Mouse (Mus musculus): ENCODE results near the gene Atad3a. TPM values are rescaled to one million over a fixed set of nuclear protein-coding genes. Genes with fewer than 3 reads are reported as not detected.
"Not testable (repeated sequence)": the region's sequence is repeated elsewhere in the genome, so short reads cannot be mapped to it uniquely, and the experiment has no call there.

Gene Atad3a
- polyA plus RNA-seq, 1 experiment from 2014 or later: 123 TPM

DNA sequence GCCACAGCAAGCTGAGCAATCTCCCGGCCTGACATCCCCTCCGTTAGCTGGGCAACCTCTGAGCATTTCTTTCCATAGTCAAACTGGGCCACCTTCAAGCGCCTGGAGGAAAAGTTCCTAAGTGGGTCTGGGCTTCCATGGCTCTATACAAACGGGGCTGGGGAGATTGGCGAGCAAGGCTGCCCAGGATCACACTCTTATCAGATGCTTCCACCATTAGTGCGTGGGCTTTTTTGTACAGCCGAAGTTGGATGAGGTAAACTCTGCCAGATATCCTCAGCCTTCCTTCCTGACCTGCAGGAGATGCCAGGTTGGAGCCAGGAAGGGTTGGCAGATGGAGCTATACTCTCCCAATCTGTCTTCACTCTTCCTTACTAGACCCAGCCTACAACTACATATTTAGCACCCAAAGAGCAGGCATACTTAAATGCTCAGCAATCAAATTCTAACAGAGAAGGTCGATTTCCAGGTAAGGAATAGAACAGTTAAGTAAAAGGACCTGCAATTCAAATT, 14.8 kb downstream of the Atad3a start:
- Histone ChIP-seq H3K4me3 (ENCODE audit: low read length) (no peak overlapping the region), H3K27me3 (ENCODE audit: control insufficient read depth, insufficient read depth, low read length) (no peaks in the 10 kb centered on the region), H3K27ac (ENCODE audit: low read length) (no peak overlapping the region), H3K9ac (ENCODE audit: low read length) (no peak overlapping the region), H3K36me3 (ENCODE audit: control insufficient read depth, insufficient read depth) (peaks cover 69% of the 10 kb centered on the region), H3K4me1 (ENCODE audit: control insufficient read depth, insufficient read depth, low read length) (no peaks in the 10 kb centered on the region), H3K4me2 (ENCODE audit: low read depth, low read length) (no peak overlapping the region), H3K9me3 (replicated peaks; ENCODE audit: control insufficient read depth, low read length) (no peaks in the 10 kb centered on the region)
- 78% methylated on average over 8 of the region's 8 CpGs for WGBS
- no peak for ATAC-seq (replicated peaks; ENCODE audit: extremely low read depth, insufficient read depth, low FRiP score)

DNA sequence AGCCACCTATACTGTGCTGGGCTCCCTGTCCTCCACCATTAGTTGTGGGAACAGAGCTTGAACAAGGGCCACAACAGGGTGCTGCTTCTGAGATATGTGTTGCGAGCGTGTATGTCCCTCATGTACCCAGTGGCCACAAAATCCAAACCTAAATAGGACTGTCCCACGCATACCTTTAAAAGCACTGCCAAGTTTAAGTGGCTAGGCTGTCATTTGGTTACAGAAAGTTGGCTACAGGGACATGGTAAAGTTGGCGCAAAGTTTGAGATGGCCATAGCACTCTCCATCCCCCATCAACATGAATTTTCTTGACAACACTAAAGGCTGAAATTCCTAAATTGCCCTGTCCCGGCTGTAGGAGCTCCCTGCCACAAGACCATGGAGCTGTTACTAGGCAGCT, 15.8 kb downstream of the Atad3a start:
- WGBS: 91% methylated on average over 5 of the region's 5 CpGs

DNA sequence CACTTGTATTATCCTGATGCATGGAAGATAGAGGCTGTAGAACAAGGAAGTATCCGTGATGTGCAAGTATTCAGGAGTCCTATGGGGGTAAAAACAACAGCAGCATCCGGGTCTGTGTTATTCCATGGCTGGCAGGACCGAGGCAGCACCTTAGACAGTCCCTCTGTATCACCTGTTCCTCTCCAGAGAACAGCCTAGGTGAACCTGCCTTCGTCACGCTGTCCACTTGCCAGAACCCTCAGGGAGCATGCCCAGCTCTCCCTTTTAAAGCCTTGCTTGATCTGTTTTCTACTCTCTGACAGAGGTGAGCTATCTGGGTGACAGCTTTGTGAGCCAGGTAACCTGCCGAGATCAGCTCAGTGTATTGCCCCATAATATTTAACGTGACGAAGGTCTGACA, 16.4 kb downstream of the Atad3a start:
- Histone ChIP-seq H3K9me3 (replicated peaks; ENCODE audit: control insufficient read depth, low read length) (no peaks in the 10 kb centered on the region), H3K4me2 (ENCODE audit: low read depth, low read length) (no peak overlapping the region), H3K27me3 (ENCODE audit: control insufficient read depth, insufficient read depth, low read length) (no peaks in the 10 kb centered on the region), H3K36me3 (ENCODE audit: control insufficient read depth, insufficient read depth) (peaks cover 58% of the 10 kb centered on the region), H3K4me1 (ENCODE audit: control insufficient read depth, insufficient read depth, low read length) (no peaks in the 10 kb centered on the region; the same call in 1 of the 2 replicates), H3K9ac (ENCODE audit: low read length) (no peak overlapping the region), H3K27ac (ENCODE audit: low read length) (no peak overlapping the region), H3K4me3 (ENCODE audit: low read length) (no peak overlapping the region)
- no peak for ATAC-seq (replicated peaks; ENCODE audit: extremely low read depth, insufficient read depth, low FRiP score)
- WGBS: 88% methylated on average over 8 of the region's 8 CpGs

More for the DNA sequence above, 15.8 kb downstream of the Atad3a start:
- peaks cover 61% of the 10 kb centered on the region for H3K36me3 ChIP-seq (ENCODE audit: control insufficient read depth, insufficient read depth)
- H3K9ac ChIP-seq (ENCODE audit: low read length): no peak overlapping the region
- no peaks in the 10 kb centered on the region for H3K27me3 ChIP-seq (ENCODE audit: control insufficient read depth, insufficient read depth, low read length)
- no peak overlapping the region for H3K27ac ChIP-seq (ENCODE audit: low read length)
- H3K9me3 ChIP-seq (replicated peaks; ENCODE audit: control insufficient read depth, low read length): no peaks in the 10 kb centered on the region
- H3K4me3 ChIP-seq (ENCODE audit: low read length): no peak overlapping the region
- H3K4me1 ChIP-seq (ENCODE audit: control insufficient read depth, insufficient read depth, low read length): no peaks in the 10 kb centered on the region
- H3K4me2 ChIP-seq (ENCODE audit: low read depth, low read length): no peak overlapping the region
- no peak for ATAC-seq (replicated peaks; ENCODE audit: extremely low read depth, insufficient read depth, low FRiP score)

DNA sequence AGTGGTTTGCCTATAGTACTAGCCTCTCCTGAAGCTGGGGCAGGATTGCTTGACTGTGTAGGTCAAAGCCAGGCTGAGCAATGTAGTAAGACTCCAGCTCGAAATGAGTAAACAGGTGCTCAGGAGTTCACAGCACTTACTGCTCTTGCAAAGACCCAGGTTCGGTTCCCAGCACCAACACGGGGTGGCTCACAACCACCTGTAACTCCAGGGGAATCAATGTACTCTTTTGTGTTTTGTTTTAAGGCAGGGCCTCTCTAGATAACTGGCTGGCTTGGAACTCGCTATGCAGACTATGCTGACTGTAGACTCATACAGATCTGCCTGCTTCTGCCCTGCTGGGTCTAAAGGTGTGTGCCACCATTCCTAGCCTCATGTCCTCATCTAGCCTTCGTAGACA, 18.2 kb downstream of the Atad3a start:
- no peaks in the 10 kb centered on the region for H3K9me3 ChIP-seq (replicated peaks; ENCODE audit: control insufficient read depth, low read length)
- H3K4me1 ChIP-seq (ENCODE audit: control insufficient read depth, insufficient read depth, low read length): peaks cover 3% of the 10 kb centered on the region; the same call in 1 of the 2 replicates
- H3K4me2 ChIP-seq (ENCODE audit: low read depth, low read length): no peak overlapping the region
- no peak overlapping the region for H3K27ac ChIP-seq (ENCODE audit: low read length)
- no peaks in the 10 kb centered on the region for H3K27me3 ChIP-seq (ENCODE audit: control insufficient read depth, insufficient read depth, low read length)
- peaks cover 43% of the 10 kb centered on the region for H3K36me3 ChIP-seq (ENCODE audit: control insufficient read depth, insufficient read depth)
- WGBS: 91% methylated on average over 5 of the region's 5 CpGs
- H3K4me3 ChIP-seq (ENCODE audit: low read length): no peak overlapping the region
- ATAC-seq (replicated peaks; ENCODE audit: extremely low read depth, insufficient read depth, low FRiP score): no peak
- H3K9ac ChIP-seq (ENCODE audit: low read length): no peak overlapping the region

DNA sequence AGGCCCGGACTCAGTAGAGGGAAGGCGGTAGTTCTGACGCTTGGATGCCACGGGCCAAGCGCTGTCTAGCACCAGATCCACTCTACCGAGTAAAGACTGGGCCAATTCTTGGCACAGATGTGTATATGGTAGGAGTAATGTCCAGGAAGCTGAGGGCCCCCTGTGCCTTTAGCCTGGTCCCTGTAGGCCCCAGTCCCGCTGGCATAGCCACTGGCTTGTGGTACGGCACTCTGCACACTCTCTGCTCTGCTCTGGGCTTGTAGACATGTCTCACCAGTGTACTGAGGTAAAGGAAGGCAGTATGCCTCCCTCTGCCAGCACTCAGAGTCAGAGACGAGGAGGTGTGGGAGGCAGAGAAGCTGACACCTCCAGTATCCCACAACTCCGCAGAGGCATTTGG, 20.2 kb downstream of the Atad3a start:
- H3K9ac ChIP-seq (ENCODE audit: low read length); H3K4me1 ChIP-seq (ENCODE audit: control insufficient read depth, insufficient read depth, low read length); ATAC-seq (replicated peaks; ENCODE audit: extremely low read depth, insufficient read depth, low FRiP score); H3K9me3 ChIP-seq (replicated peaks; ENCODE audit: control insufficient read depth, low read length); H3K4me3 ChIP-seq (ENCODE audit: low read length); H3K4me2 ChIP-seq (ENCODE audit: low read depth, low read length); H3K27me3 ChIP-seq (ENCODE audit: control insufficient read depth, insufficient read depth, low read length); H3K27ac ChIP-seq (ENCODE audit: low read length): not testable (repeated sequence)
- WGBS: 79% methylated on average over 10 of the region's 10 CpGs
- H3K36me3 ChIP-seq (ENCODE audit: control insufficient read depth, insufficient read depth): peaks cover 26% of the 10 kb centered on the region

DNA sequence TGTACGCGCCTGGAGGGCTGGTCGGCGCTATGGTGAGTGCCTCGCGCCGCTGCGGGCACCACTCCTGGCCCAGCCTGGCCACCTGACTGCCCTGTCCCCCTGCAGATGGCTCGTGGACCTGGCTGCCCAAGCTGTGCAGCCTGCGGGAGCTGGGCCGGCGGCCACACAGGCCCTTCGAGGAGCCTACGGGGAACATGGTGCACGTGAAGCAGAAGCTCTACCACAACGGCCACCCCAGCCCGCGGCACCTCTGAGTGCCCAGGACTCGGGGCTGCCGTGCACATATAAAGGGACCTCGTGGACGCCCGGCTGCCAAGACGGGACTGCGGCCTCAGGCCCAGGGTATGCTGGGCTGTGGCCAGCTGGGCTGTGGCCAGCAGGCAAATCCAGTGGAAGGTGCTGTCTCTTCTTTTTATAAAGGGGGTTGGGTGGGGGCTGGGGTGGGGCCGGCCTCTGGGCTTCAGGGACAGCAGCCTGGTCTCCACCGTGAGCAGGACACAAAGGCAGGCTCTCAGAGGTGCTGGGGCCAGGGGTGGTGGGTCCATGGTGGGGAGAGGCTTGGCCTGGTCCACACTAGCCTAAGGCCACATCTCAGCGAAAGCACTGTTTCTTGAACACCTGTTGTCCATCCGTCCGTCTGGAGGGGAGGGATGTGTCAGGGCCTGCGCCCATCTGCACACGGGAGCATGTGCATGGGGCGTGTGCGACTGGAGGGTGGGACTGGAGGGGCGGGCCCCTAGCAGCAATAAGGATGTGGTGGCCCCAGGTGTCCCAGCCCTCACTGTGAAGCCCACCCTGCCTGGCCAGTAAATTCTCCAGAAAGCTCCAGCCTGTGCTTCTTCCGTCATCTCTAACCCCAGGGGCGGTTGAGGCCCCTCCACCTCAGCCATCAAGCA, 20.9 kb downstream of the Atad3a start:
- no peak overlapping the region for H3K9ac ChIP-seq (ENCODE audit: low read length)
- H3K4me2 ChIP-seq (ENCODE audit: low read depth, low read length): no peak overlapping the region
- ATAC-seq (replicated peaks; ENCODE audit: extremely low read depth, insufficient read depth, low FRiP score): peak; percentile 38
- no peak overlapping the region for H3K4me3 ChIP-seq (ENCODE audit: low read length)
- H3K27me3 ChIP-seq (ENCODE audit: control insufficient read depth, insufficient read depth, low read length): no peaks in the 10 kb centered on the region
- 68% methylated on average over 37 of the region's 37 CpGs for WGBS
- H3K36me3 ChIP-seq (ENCODE audit: control insufficient read depth, insufficient read depth): peaks cover 20% of the 10 kb centered on the region
- peaks cover 9% of the 10 kb centered on the region for H3K4me1 ChIP-seq (ENCODE audit: control insufficient read depth, insufficient read depth, low read length)
- H3K9me3 ChIP-seq (replicated peaks; ENCODE audit: control insufficient read depth, low read length): no peaks in the 10 kb centered on the region
- H3K27ac ChIP-seq (ENCODE audit: low read length): no peak overlapping the region

DNA sequence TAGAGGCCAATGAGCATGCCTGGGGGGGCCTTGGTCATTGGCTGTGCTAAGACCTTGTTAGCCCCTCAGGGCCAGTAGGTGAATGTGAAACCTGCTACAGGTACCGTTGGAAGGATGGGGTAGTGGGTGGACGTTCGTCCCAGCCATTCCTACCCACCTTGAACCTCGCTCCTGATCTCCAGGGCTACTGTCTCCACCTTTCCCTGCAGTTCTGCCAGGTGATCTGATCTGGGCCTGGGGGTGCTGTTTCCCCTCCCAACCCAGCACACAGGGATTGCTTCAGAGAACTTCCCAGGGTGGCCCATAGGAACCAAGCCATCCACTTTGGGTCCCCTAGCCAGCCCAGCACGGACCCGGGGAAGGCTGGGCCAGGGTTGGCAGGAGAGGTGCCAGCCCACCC, 21.7 kb downstream of the Atad3a start:
- no peak overlapping the region for H3K9ac ChIP-seq (ENCODE audit: low read length)
- no peak overlapping the region for H3K4me3 ChIP-seq (ENCODE audit: low read length)
- ATAC-seq (replicated peaks; ENCODE audit: extremely low read depth, insufficient read depth, low FRiP score): no peak
- no peaks in the 10 kb centered on the region for H3K27me3 ChIP-seq (ENCODE audit: control insufficient read depth, insufficient read depth, low read length)
- no peak overlapping the region for H3K27ac ChIP-seq (ENCODE audit: low read length)
- peaks cover 13% of the 10 kb centered on the region for H3K36me3 ChIP-seq (ENCODE audit: control insufficient read depth, insufficient read depth)
- WGBS: 81% methylated on average over 6 of the region's 6 CpGs
- no peak overlapping the region for H3K4me2 ChIP-seq (ENCODE audit: low read depth, low read length)
- no peaks in the 10 kb centered on the region for H3K9me3 ChIP-seq (replicated peaks; ENCODE audit: control insufficient read depth, low read length)
- H3K4me1 ChIP-seq (ENCODE audit: control insufficient read depth, insufficient read depth, low read length): peaks cover 9% of the 10 kb centered on the region

DNA sequence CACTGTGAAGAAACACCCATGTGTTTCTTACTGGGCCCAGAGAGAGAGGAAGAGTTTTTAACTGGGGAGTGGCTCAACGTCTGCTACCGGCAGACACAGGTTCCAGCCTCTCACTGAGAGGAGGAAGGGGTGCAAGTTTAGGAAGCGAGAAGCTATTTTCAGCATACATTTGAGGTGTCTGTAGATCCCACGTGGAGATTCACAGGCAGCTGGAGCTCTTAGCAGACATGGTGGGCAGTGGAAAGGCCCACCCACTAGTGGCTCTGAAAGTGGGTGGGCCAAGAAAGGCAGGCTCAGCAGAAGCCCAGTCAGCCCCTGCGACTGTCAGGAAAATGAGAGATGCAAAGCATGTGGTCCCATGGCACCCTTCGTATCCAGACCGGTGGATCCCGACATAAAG, 22.6 kb downstream of the Atad3a start:
- Histone ChIP-seq H3K9me3 (replicated peaks; ENCODE audit: control insufficient read depth, low read length) (no peaks in the 10 kb centered on the region), H3K9ac (ENCODE audit: low read length) (no peak overlapping the region), H3K27ac (ENCODE audit: low read length) (no peak overlapping the region), H3K27me3 (ENCODE audit: control insufficient read depth, insufficient read depth, low read length) (no peaks in the 10 kb centered on the region), H3K4me3 (ENCODE audit: low read length) (no peak overlapping the region), H3K4me2 (ENCODE audit: low read depth, low read length) (no peak overlapping the region), H3K4me1 (ENCODE audit: control insufficient read depth, insufficient read depth, low read length) (peaks cover 11% of the 10 kb centered on the region), H3K36me3 (ENCODE audit: control insufficient read depth, insufficient read depth) (peaks cover 9% of the 10 kb centered on the region)
- ATAC-seq (replicated peaks; ENCODE audit: extremely low read depth, insufficient read depth, low FRiP score): no peak
- WGBS: 59% methylated on average over 8 of the region's 8 CpGs

DNA sequence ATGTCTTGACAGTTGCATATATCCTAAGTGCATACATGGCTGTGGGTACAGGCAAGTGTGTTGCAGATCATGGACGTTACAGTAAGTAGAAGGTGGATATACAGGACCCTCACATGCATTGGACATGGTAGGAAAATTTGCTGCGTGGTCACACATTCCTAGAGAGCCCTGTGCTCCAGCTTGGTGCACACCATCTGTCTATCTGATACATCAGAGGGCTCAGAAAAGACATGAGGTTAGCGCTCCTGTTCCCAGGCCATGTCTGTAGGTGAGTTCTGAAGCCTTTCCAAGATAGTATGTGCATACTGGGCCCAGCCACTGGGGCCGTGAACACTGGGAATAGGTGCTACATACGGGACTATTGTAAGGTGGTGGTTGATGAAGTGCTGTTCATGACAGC, 24.5 kb downstream of the Atad3a start:
- peaks cover 6% of the 10 kb centered on the region; the same call in 1 of the 2 replicates for H3K36me3 ChIP-seq (ENCODE audit: control insufficient read depth, insufficient read depth)
- no peak overlapping the region for H3K4me3 ChIP-seq (ENCODE audit: low read length)
- H3K9me3 ChIP-seq (replicated peaks; ENCODE audit: control insufficient read depth, low read length): no peaks in the 10 kb centered on the region
- 84% methylated on average over 5 of the region's 5 CpGs for WGBS
- no peaks in the 10 kb centered on the region for H3K27me3 ChIP-seq (ENCODE audit: control insufficient read depth, insufficient read depth, low read length)
- no peak overlapping the region for H3K4me2 ChIP-seq (ENCODE audit: low read depth, low read length)
- H3K27ac ChIP-seq (ENCODE audit: low read length): no peak overlapping the region
- no peak for ATAC-seq (replicated peaks; ENCODE audit: extremely low read depth, insufficient read depth, low FRiP score)
- no peak overlapping the region for H3K9ac ChIP-seq (ENCODE audit: low read length)
- H3K4me1 ChIP-seq (ENCODE audit: control insufficient read depth, insufficient read depth, low read length): peaks cover 11% of the 10 kb centered on the region

All from heart, embryonic 16.5 days (tissue).